Mouse (Mus musculus) neural tube, embryonic 13.5 days (tissue): Measurements from ENCODE around the gene Dapk1. TPM values are rescaled to one million over a fixed set of nuclear protein-coding genes. Genes with fewer than 3 reads are reported as not detected.

ENCODE experiments used
- ATAC-seq: fragments of 200-750 bp; cut with Nextera tagmentation; 2 replicates; pipeline ENCODE4 v1.8.0; 2017; ENCODE audit warnings: low read depth, mild to moderate bottlenecking, moderate TSS enrichment, moderate library complexity
- H3K27ac ChIP-seq: fragments of 300-500 bp; sonication (generic); replicated peaks from 2 replicates; pipeline ENCODE4 v1.5.1; 2015; ENCODE audit warnings: moderate library complexity, mild to moderate bottlenecking, inconsistent platforms
- H3K27me3 ChIP-seq: fragments of 300-500 bp; sonication (generic); 2 replicates; pipeline ENCODE4 v1.6.1; 2015; ENCODE audit warnings: mild to moderate bottlenecking, inconsistent platforms
- H3K36me3 ChIP-seq: fragments of 300-500 bp; sonication (generic); 2 replicates; pipeline ENCODE4 v1.6.1; 2015; ENCODE audit warnings: mild to moderate bottlenecking, inconsistent platforms
- H3K4me1 ChIP-seq: fragments of 300-500 bp; sonication (generic); replicated peaks from 2 replicates; pipeline ENCODE4 v1.6.1; 2015; ENCODE audit warnings: inconsistent platforms
- H3K4me2 ChIP-seq: fragments of 300-500 bp; sonication (generic); 2 replicates; pipeline ENCODE4 v1.6.1; 2015; ENCODE audit warnings: inconsistent platforms, mild to moderate bottlenecking, moderate library complexity
- H3K4me3 ChIP-seq: fragments of 300-500 bp; sonication (generic); 2 replicates; pipeline ENCODE4 v1.5.1; 2015; ENCODE audit warnings: mild to moderate bottlenecking, inconsistent platforms
- H3K9ac ChIP-seq: fragments of 300-500 bp; sonication (generic); 2 replicates; pipeline ENCODE4 v1.6.1; 2015; ENCODE audit warnings: moderate library complexity, mild to moderate bottlenecking, inconsistent platforms
- H3K9me3 ChIP-seq: fragments of 300-500 bp; sonication (generic); 2 replicates; pipeline ENCODE4 v1.6.1; 2016; ENCODE audit warnings: inconsistent platforms
- WGBS: fragments of 180-500 bp; shearing (Covaris S2); methylation state at CpG from one replicate; pipeline ENCODE4 v1.1.7; 2015; 5-methylcytosine and 5-hydroxymethylcytosine counted together
- polyA plus RNA-seq: library from polyadenylated mRNA; unstranded; fragments of >200 nt; fragmentation: Nextera tagmentation; extraction: Ambion mirVana; gene quantifications from 2 replicates; pipeline ENCODE4 v1.2.1, GENCODE M21; 2015

The Dapk1 gene
- polyA plus RNA-seq, 1 experiment from 2014 or later = 35.1 TPM

DNA sequence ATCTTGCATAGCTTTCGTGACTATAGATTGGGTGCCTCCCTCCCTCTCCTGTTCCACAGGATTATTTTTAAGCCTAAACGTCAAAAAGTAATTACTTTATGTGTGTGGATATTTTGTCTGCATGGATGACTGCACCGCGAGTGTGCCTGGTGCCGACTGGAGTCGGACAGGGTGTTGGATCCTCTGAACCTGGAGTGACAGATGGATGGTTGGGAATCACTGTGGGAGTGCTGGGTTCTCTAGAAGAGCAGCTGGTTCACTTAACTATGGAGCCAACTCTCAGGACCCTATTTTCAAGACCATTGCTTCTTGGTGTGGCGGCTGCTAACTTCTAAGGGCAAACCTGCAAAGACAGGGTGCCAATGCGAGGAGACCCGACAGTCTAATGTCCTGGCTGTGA lies 133.6 kb downstream of the Dapk1 start:
- no peaks in the 10 kb centered on the region for H3K27me3 ChIP-seq
- H3K4me2 ChIP-seq = no peak overlapping the region
- H3K4me3 ChIP-seq = no peak overlapping the region
- 88% methylated on average over 9 of the region's 9 CpGs for WGBS
- no peaks in the 10 kb centered on the region for H3K9me3 ChIP-seq
- H3K27ac ChIP-seq = no peak overlapping the region
- ATAC-seq = no peak
- peaks cover 77% of the 10 kb centered on the region for H3K36me3 ChIP-seq
- H3K9ac ChIP-seq = no peak overlapping the region
- peaks cover 15% of the 10 kb centered on the region for H3K4me1 ChIP-seq

DNA sequence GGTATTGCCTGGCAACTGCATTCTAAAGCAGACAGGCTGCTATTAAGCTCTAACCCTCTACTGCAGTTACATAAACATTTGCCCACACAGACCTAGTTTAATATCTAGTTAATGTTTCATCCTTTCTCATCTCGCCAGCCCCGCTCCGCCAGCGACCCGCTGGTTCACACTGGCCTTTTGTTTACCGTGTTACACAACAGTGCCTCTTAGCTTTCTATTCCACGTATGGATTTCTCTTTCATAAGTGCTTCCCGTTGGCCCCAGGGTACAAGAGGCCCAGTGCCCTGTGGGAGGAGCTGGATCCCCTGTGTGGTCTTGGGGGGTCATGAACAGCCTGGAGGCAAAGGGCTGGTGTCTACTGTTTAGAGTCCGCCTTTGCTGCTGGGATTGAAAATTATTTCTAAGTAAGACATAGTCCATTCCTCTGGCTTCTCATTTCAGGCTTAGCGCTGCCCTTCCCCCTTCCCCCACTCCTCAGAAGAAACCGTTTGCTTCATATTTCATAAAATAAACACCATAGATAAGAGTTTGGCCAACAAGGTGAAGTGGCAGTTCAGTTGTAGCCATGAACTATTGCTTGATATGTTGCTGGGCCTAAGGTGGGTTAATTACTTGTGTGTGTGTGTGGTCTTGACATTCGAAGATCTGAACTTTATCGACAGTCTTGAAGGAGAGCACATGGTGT lies 134.8 kb downstream of the Dapk1 start:
- Histone ChIP-seq H3K4me3 (no peak overlapping the region), H3K27me3 (no peaks in the 10 kb centered on the region), H3K9ac (no peak overlapping the region), H3K36me3 (peaks cover 77% of the 10 kb centered on the region), H3K9me3 (no peaks in the 10 kb centered on the region), H3K27ac (no peak overlapping the region), H3K4me2 (no peak overlapping the region), H3K4me1 (peaks cover 15% of the 10 kb centered on the region)
- ATAC-seq = no peak
- WGBS = 75% methylated on average over 13 of the region's 13 CpGs

GRCm38 (mm10) chr13:60737632-60738324 lies 136.0 kb downstream of the Dapk1 start:
- Histone ChIP-seq H3K4me3 (no peak overlapping the region), H3K36me3 (peaks cover 77% of the 10 kb centered on the region), H3K27ac (no peak overlapping the region; the same call in 1 of the 2 replicates), H3K4me1 (peaks cover 15% of the 10 kb centered on the region), H3K27me3 (no peaks in the 10 kb centered on the region), H3K9ac (no peak overlapping the region), H3K9me3 (no peaks in the 10 kb centered on the region), H3K4me2 (peak overlapping the region; percentile 38)
- 19% methylated on average over 9 of the region's 9 CpGs for WGBS
- ATAC-seq = peak; percentile 49

DNA sequence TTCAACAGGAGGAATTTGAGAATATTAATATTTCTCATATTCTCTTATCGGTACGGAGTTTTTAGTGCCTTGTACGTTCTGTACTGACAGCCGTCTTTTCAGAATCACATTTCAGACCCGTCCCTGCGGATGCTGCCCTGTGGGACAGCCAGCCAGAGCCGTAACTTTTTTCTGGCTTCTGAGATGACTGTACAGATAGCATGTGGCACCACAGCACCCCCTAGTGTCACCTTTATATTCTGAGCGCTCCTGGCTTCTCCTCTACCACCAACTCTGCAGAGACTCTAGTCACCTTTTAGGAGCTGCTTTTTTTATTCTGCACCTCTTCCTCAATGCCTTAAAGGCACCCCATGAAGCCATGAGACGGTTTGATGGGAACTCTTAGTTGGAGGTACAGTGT lies 136.7 kb downstream of the Dapk1 start:
- peaks cover 18% of the 10 kb centered on the region for H3K4me1 ChIP-seq
- peak; percentile 77 for ATAC-seq
- H3K9me3 ChIP-seq = no peaks in the 10 kb centered on the region
- H3K9ac ChIP-seq = no peak overlapping the region
- H3K4me3 ChIP-seq = no peak overlapping the region
- H3K36me3 ChIP-seq = peaks cover 75% of the 10 kb centered on the region
- H3K4me2 ChIP-seq = peak overlapping the region; percentile 38
- 15% methylated on average over 9 of the region's 9 CpGs for WGBS
- no peaks in the 10 kb centered on the region for H3K27me3 ChIP-seq
- H3K27ac ChIP-seq = no peak overlapping the region; the same call in 1 of the 2 replicates

- no peaks in the 10 kb centered on the region for H3K9me3 ChIP-seq
- no peak overlapping the region for H3K27ac ChIP-seq
- no peak for ATAC-seq
- no peak overlapping the region for H3K4me3 ChIP-seq
- H3K9ac ChIP-seq = no peak overlapping the region
- 90% methylated on average over 6 of the region's 6 CpGs for WGBS
- no peaks in the 10 kb centered on the region for H3K27me3 ChIP-seq
- H3K36me3 ChIP-seq = peaks cover 57% of the 10 kb centered on the region
- peaks cover 25% of the 10 kb centered on the region for H3K4me1 ChIP-seq
- H3K4me2 ChIP-seq = no peak overlapping the region
These were observed 138.5 kb downstream of the Dapk1 start for GRCm38 (mm10) chr13:60740248-60740647.

GRCm38 (mm10) chr13:60742611-60743010 lies 140.9 kb downstream of the Dapk1 start:
- ATAC-seq = no peak
- Histone ChIP-seq H3K27ac (no peak overlapping the region), H3K4me2 (no peak overlapping the region), H3K27me3 (no peaks in the 10 kb centered on the region), H3K9ac (no peak overlapping the region), H3K9me3 (no peaks in the 10 kb centered on the region), H3K4me1 (peaks cover 18% of the 10 kb centered on the region), H3K4me3 (no peak overlapping the region), H3K36me3 (peaks cover 37% of the 10 kb centered on the region)
- 92% methylated on average over 3 of the region's 3 CpGs for WGBS

DNA sequence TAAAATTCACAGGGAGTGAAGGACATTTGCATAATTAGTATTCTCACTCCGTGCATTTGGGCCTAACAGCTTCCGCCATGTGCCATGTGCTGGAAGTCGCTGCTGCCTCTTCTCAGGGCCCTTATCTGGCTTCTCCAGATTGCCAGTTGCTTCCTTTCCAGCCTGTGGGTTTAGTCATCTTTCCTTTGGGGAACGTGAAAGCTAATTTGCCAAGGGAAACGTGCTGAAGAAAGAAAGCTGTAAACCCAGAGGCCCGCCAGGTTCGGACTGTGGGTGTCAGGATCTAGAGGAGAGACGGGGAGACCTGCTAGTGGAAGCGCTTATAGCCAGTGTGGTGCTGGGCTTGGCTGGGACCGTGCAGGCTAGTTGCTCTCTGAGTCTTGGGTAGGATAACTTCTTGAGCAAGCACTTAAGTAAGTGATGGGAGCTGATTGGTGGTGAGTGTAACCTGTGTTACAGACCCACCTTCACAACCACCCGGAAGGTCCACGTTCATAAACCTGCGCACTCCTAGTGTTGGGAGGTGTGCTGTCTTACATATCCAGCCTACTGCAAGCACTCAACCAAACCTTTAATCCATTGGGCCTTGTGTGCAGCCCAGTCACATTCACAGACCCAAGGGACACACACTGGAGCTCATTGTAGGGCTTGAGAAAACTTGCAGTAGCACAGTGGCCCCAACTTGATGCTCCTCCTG lies 141.8 kb downstream of the Dapk1 start:
- peak; percentile 33 for ATAC-seq
- Histone ChIP-seq H3K4me1 (peaks cover 10% of the 10 kb centered on the region), H3K9ac (no peak overlapping the region), H3K4me3 (no peak overlapping the region), H3K36me3 (peaks cover 44% of the 10 kb centered on the region), H3K27ac (no peak overlapping the region), H3K4me2 (no peak overlapping the region), H3K27me3 (no peaks in the 10 kb centered on the region), H3K9me3 (no peaks in the 10 kb centered on the region)
- 75% methylated on average over 13 of the region's 13 CpGs for WGBS

- peak; percentile 55 for ATAC-seq
- Histone ChIP-seq H3K4me2 (no peak overlapping the region), H3K4me3 (no peak overlapping the region), H3K36me3 (peaks cover 50% of the 10 kb centered on the region), H3K9me3 (no peaks in the 10 kb centered on the region), H3K9ac (no peak overlapping the region), H3K27me3 (no peaks in the 10 kb centered on the region), H3K27ac (no peak overlapping the region), H3K4me1 (peaks cover 10% of the 10 kb centered on the region)
- WGBS = 36% methylated on average over 7 of the region's 7 CpGs
These were observed 142.3 kb downstream of the Dapk1 start for GRCm38 (mm10) chr13:60744078-60744460.

- no peak for ATAC-seq
- peaks cover 52% of the 10 kb centered on the region for H3K36me3 ChIP-seq
These were observed 143.0 kb downstream of the Dapk1 start for GRCm38 (mm10) chr13:60744736-60745135.

DNA sequence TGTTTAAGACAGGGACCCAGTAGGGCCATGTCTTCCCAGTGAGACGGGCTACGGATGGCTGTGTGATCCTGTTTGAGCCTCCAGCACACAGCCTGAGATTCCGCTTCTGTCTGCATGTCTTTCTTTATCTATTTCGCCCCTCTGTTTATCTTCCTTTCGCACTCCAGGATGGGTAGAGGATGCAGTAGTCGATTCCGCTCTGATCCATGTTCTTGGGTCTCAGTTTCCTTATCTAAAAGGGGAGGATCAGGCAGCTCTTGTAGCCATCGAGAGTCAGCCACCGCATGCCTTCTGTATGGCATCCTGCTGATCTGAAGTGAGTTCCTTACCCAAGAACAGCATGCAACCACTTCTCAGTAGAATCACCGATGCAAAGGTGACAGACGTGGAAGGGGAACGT lies 143.6 kb downstream of the Dapk1 start:
- WGBS = 91% methylated on average over 12 of the region's 12 CpGs
- H3K4me1 ChIP-seq = peaks cover 10% of the 10 kb centered on the region
- H3K9ac ChIP-seq = no peak overlapping the region
- no peak overlapping the region for H3K4me2 ChIP-seq
- peaks cover 50% of the 10 kb centered on the region for H3K36me3 ChIP-seq
- no peak overlapping the region for H3K4me3 ChIP-seq
- no peaks in the 10 kb centered on the region for H3K27me3 ChIP-seq
- no peak overlapping the region for H3K27ac ChIP-seq
- ATAC-seq = no peak
- H3K9me3 ChIP-seq = no peaks in the 10 kb centered on the region

More at GRCm38 (mm10) chr13:60744736-60745135, 143.0 kb downstream of the Dapk1 start:
- no peak overlapping the region for H3K4me2 ChIP-seq
- no peak overlapping the region for H3K9ac ChIP-seq
- no peak overlapping the region for H3K4me3 ChIP-seq
- H3K4me1 ChIP-seq = peaks cover 10% of the 10 kb centered on the region
- 94% methylated on average over 3 of the region's 3 CpGs for WGBS
- no peak overlapping the region for H3K27ac ChIP-seq
- H3K9me3 ChIP-seq = no peaks in the 10 kb centered on the region
- H3K27me3 ChIP-seq = no peaks in the 10 kb centered on the region

DNA sequence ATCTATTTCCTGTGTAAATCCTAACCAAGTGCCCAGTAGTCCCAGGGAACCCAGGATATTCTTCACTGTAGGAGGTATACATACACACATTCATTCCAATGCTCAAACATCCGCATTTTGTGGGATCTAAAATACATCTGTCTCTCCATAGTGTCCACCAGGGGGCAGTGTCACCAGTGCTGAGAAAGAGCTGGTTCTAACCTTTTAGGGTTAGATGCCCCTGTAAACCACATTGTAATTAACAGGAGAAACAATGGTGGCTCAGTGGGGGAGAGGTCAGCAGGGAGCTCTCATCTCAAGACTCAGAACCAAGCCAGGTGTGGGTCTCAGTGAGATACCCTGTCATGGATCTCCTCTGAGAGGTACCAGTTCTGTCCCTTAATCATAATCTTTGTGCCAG lies 144.5 kb downstream of the Dapk1 start:
- Histone ChIP-seq H3K9ac (no peak overlapping the region), H3K27ac (no peak overlapping the region), H3K27me3 (no peaks in the 10 kb centered on the region), H3K4me2 (no peak overlapping the region), H3K4me3 (no peak overlapping the region), H3K4me1 (peaks cover 10% of the 10 kb centered on the region), H3K9me3 (no peaks in the 10 kb centered on the region), H3K36me3 (peaks cover 52% of the 10 kb centered on the region)
- WGBS = 44% methylated on average over 1 of the region's 1 CpGs
- no peak for ATAC-seq

GRCm38 (mm10) chr13:60747201-60747600 lies 145.5 kb downstream of the Dapk1 start:
- H3K36me3 ChIP-seq = peaks cover 52% of the 10 kb centered on the region

More at GRCm38 (mm10) chr13:60747201-60747600, 145.5 kb downstream of the Dapk1 start:
- H3K27ac ChIP-seq = no peak overlapping the region
- WGBS = 86% methylated on average over 1 of the region's 1 CpGs
- no peak overlapping the region for H3K4me2 ChIP-seq
- ATAC-seq = no peak
- H3K27me3 ChIP-seq = no peaks in the 10 kb centered on the region
- H3K9me3 ChIP-seq = no peaks in the 10 kb centered on the region
- H3K4me3 ChIP-seq = no peak overlapping the region
- H3K9ac ChIP-seq = no peak overlapping the region
- H3K4me1 ChIP-seq = peaks cover 10% of the 10 kb centered on the region
